Mouse (Mus musculus) right cerebral cortex, adult 18-20 months (tissue): Measurements from ENCODE around the gene Vps9d1.
"Not testable (repeated sequence)": the region's sequence is repeated elsewhere in the genome, so short reads cannot be mapped to it uniquely, and the experiment has no call there.

ENCODE experiments used
- DNase-seq: peaks from one replicate; pipeline ENCODE4 v3.0.0; 2022; ENCODE audit warnings: mixed read lengths

The Vps9d1 gene

GRCm38 (mm10) chr8:123212321-123213117, 41.6 kb downstream of the Vps9d1 start, which contains the start of the genes Chmp1a and Spata33:
Gene Chmp1a, minus strand, starts transcription at chr8:123212763.
Gene Spata33, plus strand, starts transcription at chr8:123212832.
- DNase-seq, result peak; percentile 87

GRCm38 (mm10) chr8:123211876-123212275, 42.3 kb downstream of the Vps9d1 start:
- no peak for DNase-seq

- no peak for DNase-seq
Measured at GRCm38 (mm10) chr8:123203571-123203970, 50.6 kb downstream of the Vps9d1 start.

- DNase-seq, result peak; percentile 52
Measured at GRCm38 (mm10) chr8:123202288-123202687, 51.9 kb downstream of the Vps9d1 start.

GRCm38 (mm10) chr8:123199864-123200263, 54.3 kb downstream of the Vps9d1 start:
- DNase-seq, result no peak

GRCm38 (mm10) chr8:123197016-123197415, 57.1 kb downstream of the Vps9d1 start:
- not testable (repeated sequence) for DNase-seq

GRCm38 (mm10) chr8:123193771-123194170, 60.4 kb downstream of the Vps9d1 start:
- DNase-seq, result no peak
